Mouse (Mus musculus) layer of hippocampus, adult 9-11 months (tissue): ENCODE data around the gene Cdhr5.

Experiments used
- DNase-seq: peaks from one replicate; pipeline ENCODE4 v3.0.0; 2022

Cdhr5 gene

DNA sequence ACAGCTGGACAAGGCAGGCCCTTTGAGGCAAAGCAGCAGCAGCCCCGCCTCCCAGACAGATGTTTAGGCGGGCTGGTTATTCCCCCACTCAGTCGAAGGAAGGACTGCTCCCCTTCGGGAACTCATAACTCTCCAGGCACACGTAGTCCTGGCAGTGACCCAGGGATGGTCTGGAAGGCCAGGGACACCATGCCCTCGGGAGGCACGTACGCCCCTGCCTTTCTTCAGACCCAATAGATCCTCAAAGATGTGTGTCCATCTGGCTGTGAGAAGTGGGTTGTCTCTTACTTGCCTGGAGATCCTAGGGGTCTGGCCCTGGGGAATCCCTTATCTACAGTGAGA is 54.5 kb downstream of the Cdhr5 start:
- no peak for DNase-seq

GRCm38 (mm10) chr7:141221249-141222125 is 55.1 kb downstream of the Cdhr5 start:
- DNase-seq = peak; percentile 97

GRCm38 (mm10) chr7:141220377-141220776 is 56.2 kb downstream of the Cdhr5 start:
- no peak for DNase-seq

- no peak for DNase-seq
Observed at GRCm38 (mm10) chr7:141219558-141220099, 57.0 kb downstream of the Cdhr5 start.
